Mouse (Mus musculus) splenic B cell, adult 2 months (primary cell): ENCODE results near the gene Zfp574.
A peak's percentile ranks its signal among the peaks of the same experiment; 100 is the strongest.
"Not testable (repeated sequence)": the region's sequence is repeated elsewhere in the genome, so short reads cannot be mapped to it uniquely, and the experiment has no call there.

Experiments
- DNase-seq: peaks from one replicate; pipeline ENCODE4 v3.0.0-alpha.2; 2011; ENCODE audit warnings: low read depth, low spot score
- H3K27me3 ChIP-seq: 2 replicates; pipeline ENCODE4 v1.6.1; 2012; ENCODE audit warnings: mild to moderate bottlenecking, low read length, moderate library complexity, mixed read lengths; ENCODE audit not compliant: control insufficient read depth, poor library complexity, insufficient read depth, severe bottlenecking
- H3K36me3 ChIP-seq: 2 replicates; pipeline ENCODE4 v1.6.1; 2012; ENCODE audit warnings: mild to moderate bottlenecking, low read length, moderate library complexity, mixed read lengths; ENCODE audit not compliant: control insufficient read depth, poor library complexity, insufficient read depth, severe bottlenecking

Gene Zfp574

DNA sequence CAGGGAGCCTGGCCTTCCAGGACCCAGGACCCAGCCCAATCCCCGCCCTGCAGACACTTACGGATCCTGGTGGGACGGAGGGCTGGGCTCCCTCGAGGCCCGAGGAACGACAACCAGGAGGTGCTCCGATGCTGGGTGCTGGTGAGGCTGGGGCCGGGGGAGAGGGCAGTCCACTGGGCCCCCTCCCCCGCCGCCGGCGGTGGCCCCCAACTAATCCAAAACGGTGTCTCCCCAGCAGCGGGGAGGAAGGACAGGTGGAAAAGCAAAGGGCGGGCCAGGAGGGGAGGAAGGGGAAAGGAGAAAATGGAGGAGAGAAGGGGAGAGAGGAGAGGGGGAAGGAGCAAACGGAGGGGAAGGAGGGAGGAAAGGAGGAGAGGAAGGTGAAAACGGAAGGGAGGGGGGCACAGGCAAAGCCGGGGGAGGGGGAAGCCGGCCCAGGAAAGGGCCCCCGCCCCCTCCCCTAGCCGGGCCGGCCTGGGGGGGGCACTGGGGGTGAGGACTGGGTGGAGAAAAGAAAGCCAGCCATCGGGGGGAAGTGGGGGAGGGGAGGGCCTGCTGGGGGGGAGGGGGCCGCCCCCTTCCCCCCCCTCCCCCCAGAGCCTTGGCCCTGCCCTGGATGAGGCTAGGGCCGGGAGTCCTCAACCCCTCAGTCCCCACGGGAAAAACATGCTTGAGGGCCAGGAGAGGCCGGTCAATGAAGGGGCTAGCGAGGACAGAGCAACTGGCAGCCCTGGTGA, at the start of gene Zfp574, which contains the start of gene Grik5:
Zfp574 (plus strand) TSS at position 589 of the 737 bp plus-strand sequence.
Grik5 (minus strand) TSS at position 368 of the 737 bp plus-strand sequence.
- DNase-seq, result no peak
- H3K36me3 ChIP-seq, result no peaks in the 10 kb centered on the region
- peaks cover 4% of the 10 kb centered on the region; the same call in 1 of the 2 replicates for H3K27me3 ChIP-seq

DNA sequence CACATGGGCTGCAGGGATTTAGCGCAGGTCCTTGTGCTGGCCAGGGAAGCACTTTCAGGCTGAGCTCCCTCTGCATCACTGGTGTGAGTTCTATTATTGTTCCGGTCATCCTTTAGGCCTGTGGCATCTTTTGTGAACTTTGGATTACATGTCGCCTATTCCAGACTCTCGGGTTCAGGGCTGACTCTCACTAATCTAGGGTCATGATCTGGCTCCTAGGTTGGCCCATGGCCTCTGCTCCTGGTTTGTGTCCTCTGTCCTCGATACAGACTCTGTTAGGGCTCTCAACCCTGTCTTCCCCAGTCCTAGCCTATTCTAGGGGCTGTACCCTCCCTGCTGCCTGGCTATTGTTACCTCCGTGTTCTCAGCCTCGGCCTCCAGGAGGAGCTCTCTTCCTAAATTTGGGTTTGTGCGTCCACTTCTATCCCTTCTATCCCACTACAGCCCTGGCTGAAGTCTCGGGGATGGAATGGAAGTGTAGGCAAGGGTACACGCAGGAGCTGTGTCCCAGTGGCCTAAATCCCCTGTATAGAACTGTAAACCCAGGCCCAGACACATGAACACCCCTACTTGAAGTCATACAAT, 46.4 kb upstream of the Zfp574 start:
- no peaks in the 10 kb centered on the region for H3K27me3 ChIP-seq
- DNase-seq, result no peak

GRCm38 (mm10) chr7:25026452-25026851, 45.9 kb upstream of the Zfp574 start:
- DNase-seq, result no peak
- Histone ChIP-seq H3K36me3 (no peaks in the 10 kb centered on the region), H3K27me3 (no peaks in the 10 kb centered on the region)

More for the DNA sequence above, 46.4 kb upstream of the Zfp574 start:
- no peaks in the 10 kb centered on the region for H3K36me3 ChIP-seq

- DNase-seq, result peak; percentile 84
- H3K36me3 ChIP-seq, result no peaks in the 10 kb centered on the region
- no peaks in the 10 kb centered on the region for H3K27me3 ChIP-seq
These were observed 42.2 kb upstream of the Zfp574 start for GRCm38 (mm10) chr7:25030032-25030753.

DNA sequence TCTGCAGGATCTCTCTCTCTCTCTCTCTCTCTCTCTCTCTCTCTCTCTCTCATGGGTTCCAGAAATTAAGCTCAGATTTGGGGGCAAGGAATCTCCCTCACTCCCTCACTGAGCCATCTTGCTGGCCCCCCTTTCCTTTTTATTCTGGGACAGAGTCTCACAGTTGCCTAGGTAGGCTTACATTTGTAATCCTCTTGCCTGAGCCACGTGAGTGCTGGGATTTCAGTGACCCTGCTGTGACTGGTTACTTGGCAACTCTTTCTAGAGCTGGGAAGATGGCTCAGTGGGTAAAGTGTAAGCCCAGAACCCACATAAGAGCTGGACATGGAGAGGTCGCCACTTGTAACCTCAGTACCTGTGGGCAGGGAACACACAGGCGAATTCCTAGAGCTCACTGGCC, 40.8 kb upstream of the Zfp574 start:
- Histone ChIP-seq H3K36me3 (no peaks in the 10 kb centered on the region), H3K27me3 (no peaks in the 10 kb centered on the region)
- no peak for DNase-seq

DNA sequence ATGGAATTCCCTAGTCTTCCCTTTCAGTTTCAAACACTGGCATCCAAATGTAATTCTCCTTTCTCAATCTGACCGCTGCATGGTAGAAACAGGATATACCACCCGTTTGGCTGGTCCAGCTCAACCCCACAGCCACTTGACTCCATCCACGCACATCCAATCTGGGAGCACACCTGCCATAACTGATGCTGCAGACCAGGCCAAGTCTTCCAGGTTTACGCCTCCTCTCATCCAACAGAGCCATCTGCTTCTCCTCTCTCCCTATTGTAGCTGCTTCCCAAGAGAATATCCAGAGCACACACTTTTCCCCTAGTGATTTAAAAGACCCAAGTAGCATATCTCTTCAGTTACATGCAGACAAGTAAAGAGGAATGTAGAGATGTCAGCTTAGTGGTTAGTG, 37.6 kb upstream of the Zfp574 start:
- Histone ChIP-seq H3K36me3 (no peaks in the 10 kb centered on the region), H3K27me3 (no peaks in the 10 kb centered on the region)
- DNase-seq, result no peak

- H3K27me3 ChIP-seq, result no peaks in the 10 kb centered on the region
- H3K36me3 ChIP-seq, result no peaks in the 10 kb centered on the region
- DNase-seq, result peak; percentile 81
These were observed 36.5 kb upstream of the Zfp574 start for GRCm38 (mm10) chr7:25035916-25036315.

GRCm38 (mm10) chr7:25041921-25042320, 30.4 kb upstream of the Zfp574 start:
- no peak for DNase-seq
- Histone ChIP-seq H3K27me3 (no peaks in the 10 kb centered on the region), H3K36me3 (no peaks in the 10 kb centered on the region)

DNA sequence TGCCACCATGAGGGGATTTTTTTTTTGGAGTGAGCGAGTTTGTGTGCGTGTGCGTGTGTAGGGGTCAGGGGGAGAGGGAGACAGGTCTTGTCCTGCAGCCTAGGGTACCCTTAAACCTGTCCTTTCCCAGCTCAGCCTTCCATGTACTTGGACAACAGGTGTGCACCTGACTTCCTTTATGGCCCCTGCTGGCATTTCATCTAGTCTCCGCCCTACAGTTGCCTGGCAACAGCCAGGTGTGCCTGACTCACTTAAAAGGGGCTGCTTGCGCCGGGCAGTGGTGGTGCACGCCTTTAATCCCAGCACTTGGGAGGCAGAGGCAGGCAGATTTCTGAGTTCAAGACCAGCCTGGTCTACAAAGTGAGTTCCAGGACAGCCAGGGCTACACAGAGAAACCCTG, 27.8 kb upstream of the Zfp574 start:
- not testable (repeated sequence) for H3K36me3 ChIP-seq, H3K27me3 ChIP-seq, DNase-seq

- H3K27me3 ChIP-seq, result no peaks in the 10 kb centered on the region
- no peaks in the 10 kb centered on the region for H3K36me3 ChIP-seq
- no peak for DNase-seq
These were observed 25.0 kb upstream of the Zfp574 start for GRCm38 (mm10) chr7:25047363-25047762.

DNA sequence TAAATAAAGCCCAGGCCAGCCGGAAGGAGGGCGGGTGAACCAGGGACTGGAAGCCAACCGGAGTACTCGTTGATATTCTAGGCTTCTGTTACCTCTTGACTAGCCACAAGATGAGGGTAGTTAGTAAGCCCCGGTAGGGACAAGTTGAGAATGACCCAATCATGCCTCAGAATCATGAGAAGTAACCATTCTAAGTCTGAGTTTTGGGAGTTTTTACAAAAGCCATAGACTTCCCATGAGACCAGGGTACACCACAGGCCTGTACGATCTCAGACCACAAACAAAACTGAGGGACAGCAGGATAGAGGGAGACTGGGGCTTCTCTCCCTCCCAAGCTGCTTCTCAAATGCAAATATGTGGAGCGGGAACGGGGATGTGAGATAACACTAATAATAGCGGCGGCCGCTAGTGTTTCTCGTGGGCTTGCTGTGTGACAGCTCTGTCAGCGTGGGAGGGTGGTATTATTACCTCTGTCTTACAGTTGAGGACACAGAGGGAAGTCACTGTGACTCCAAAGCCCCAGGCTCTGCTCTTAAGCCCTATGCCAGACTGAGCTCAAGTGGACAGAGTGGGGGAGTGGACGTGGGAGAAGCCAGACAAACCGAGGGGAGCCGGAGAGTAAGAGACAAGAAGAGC, 23.0 kb upstream of the Zfp574 start:
- DNase-seq, result no peak
- Histone ChIP-seq H3K36me3 (no peaks in the 10 kb centered on the region), H3K27me3 (no peaks in the 10 kb centered on the region)

- Histone ChIP-seq H3K36me3 (no peaks in the 10 kb centered on the region), H3K27me3 (no peaks in the 10 kb centered on the region)
- DNase-seq, result no peak
These were observed 19.8 kb upstream of the Zfp574 start for GRCm38 (mm10) chr7:25052587-25052986.

- no peak for DNase-seq
- Histone ChIP-seq H3K27me3 (no peaks in the 10 kb centered on the region), H3K36me3 (no peaks in the 10 kb centered on the region)
These were observed 15.4 kb upstream of the Zfp574 start for GRCm38 (mm10) chr7:25056951-25057350.

DNA sequence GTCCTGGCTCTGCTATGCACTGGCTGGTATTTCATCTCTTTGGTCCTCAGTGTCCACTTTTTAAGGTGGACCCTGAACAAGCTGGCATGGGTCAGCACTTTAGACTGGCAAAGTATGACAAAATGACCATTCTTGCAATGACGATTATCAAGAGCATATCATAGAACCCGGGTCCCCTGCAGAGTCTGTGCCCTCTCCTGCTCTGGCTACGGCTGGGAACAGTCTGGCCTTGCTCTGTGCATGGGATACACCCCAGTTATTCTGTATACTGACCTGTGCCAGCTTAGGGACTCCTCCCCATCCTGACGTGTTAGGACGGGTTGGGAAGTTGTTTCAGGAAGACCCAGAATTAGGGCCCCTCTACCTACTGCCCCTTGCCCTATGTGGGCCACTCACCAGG, 14.5 kb upstream of the Zfp574 start:
- no peaks in the 10 kb centered on the region for H3K27me3 ChIP-seq
- H3K36me3 ChIP-seq, result no peaks in the 10 kb centered on the region

DNA sequence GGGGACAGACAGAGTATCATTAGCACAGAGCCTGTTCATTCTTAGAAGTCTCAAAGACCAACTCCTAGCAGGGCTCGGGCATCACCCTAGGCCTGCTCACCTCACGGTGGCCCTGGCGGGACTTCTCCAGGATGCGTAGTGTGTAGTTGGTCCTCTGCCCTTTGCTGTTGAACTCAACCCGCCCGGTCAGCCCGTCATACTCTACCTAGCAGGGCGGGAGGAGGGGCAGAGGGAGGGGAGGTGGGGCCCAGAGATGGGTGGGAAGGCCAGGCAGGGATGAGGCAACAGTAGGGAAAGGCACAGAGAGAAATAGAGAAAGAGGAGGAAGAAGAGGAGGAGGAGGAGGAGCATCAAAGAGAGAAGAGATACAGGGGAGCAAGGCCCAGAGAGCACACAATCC, 14.0 kb upstream of the Zfp574 start:
- no peak for DNase-seq
- Histone ChIP-seq H3K36me3 (no peaks in the 10 kb centered on the region), H3K27me3 (no peaks in the 10 kb centered on the region)

More for the DNA sequence above, 14.5 kb upstream of the Zfp574 start:
- no peak for DNase-seq
